Mouse (Mus musculus): ENCODE measurements at regions not wholly inside any gene's neighbourhood (a gene's known extent, or its start where the extent isn't known, plus 50 kb on each side); places are given as distances from the start of the nearest gene placed in this dataset.

- no peaks in the 10 kb centered on the region for H3K9me3 ChIP-seq (ENCODE audit: low read length)
Measured at GRCm38 (mm10) chr16:19834128-19834527, 74.1 kb downstream of the B3gnt5 start.

GRCm38 (mm10) chr16:19834750-19835149 lies 74.7 kb downstream of the B3gnt5 start:
- no peak for TF ChIP-seq CTCF (conservative IDR thresholded peaks at IDR 0.05; ENCODE audit: low read length)
- no peak overlapping the region for H3K4me3 ChIP-seq (replicated peaks; ENCODE audit: low read length)
- H3K9me3 ChIP-seq (ENCODE audit: low read length) = no peaks in the 10 kb centered on the region
- no peaks in the 10 kb centered on the region for H3K27me3 ChIP-seq (ENCODE audit: insufficient read depth, low read length)
- H3K36me3 ChIP-seq (ENCODE audit: insufficient read depth, low read length) = no peaks in the 10 kb centered on the region
- no peaks in the 10 kb centered on the region for H3K4me1 ChIP-seq (replicated peaks; ENCODE audit: low read depth, low read length)

More at GRCm38 (mm10) chr16:19834128-19834527, 74.1 kb downstream of the B3gnt5 start:
- no peaks in the 10 kb centered on the region for H3K27me3 ChIP-seq (ENCODE audit: insufficient read depth, low read length)
- no peaks in the 10 kb centered on the region for H3K36me3 ChIP-seq (ENCODE audit: insufficient read depth, low read length)
- no peak overlapping the region for H3K4me3 ChIP-seq (replicated peaks; ENCODE audit: low read length)
- no peak for TF ChIP-seq POU5F1 (IDR thresholded peaks at IDR 0.05; ENCODE audit: borderline replicate concordance, low read length)
- TF ChIP-seq NANOG (IDR thresholded peaks at IDR 0.05; ENCODE audit: borderline replicate concordance, low read length) = no peak
- TF ChIP-seq CTCF (conservative IDR thresholded peaks at IDR 0.05; ENCODE audit: low read length) = no peak
- no peaks in the 10 kb centered on the region for H3K4me1 ChIP-seq (replicated peaks; ENCODE audit: low read depth, low read length)

GRCm38 (mm10) chr16:19839831-19840230 lies 79.8 kb downstream of the B3gnt5 start:
- Histone ChIP-seq H3K4me1 (replicated peaks; ENCODE audit: low read depth, low read length) (no peaks in the 10 kb centered on the region), H3K4me3 (replicated peaks; ENCODE audit: low read length) (no peak overlapping the region), H3K27me3 (ENCODE audit: insufficient read depth, low read length) (no peaks in the 10 kb centered on the region), H3K9me3 (ENCODE audit: low read length) (no peaks in the 10 kb centered on the region), H3K36me3 (ENCODE audit: insufficient read depth, low read length) (no peaks in the 10 kb centered on the region)
- TF ChIP-seq NANOG (IDR thresholded peaks at IDR 0.05; ENCODE audit: borderline replicate concordance, low read length) (no peak), POU5F1 (IDR thresholded peaks at IDR 0.05; ENCODE audit: borderline replicate concordance, low read length) (no peak), CTCF (conservative IDR thresholded peaks at IDR 0.05; ENCODE audit: low read length) (no peak)

GRCm38 (mm10) chr16:19842346-19843025 lies 82.5 kb downstream of the B3gnt5 start:
- TF ChIP-seq CTCF (conservative IDR thresholded peaks at IDR 0.05; ENCODE audit: low read length) (no peak), POU5F1 (IDR thresholded peaks at IDR 0.05; ENCODE audit: borderline replicate concordance, low read length) (no peak), NANOG (IDR thresholded peaks at IDR 0.05; ENCODE audit: borderline replicate concordance, low read length) (no peak)
- Histone ChIP-seq H3K4me3 (replicated peaks; ENCODE audit: low read length) (no peak overlapping the region), H3K9me3 (ENCODE audit: low read length) (no peaks in the 10 kb centered on the region), H3K27me3 (ENCODE audit: insufficient read depth, low read length) (no peaks in the 10 kb centered on the region), H3K36me3 (ENCODE audit: insufficient read depth, low read length) (no peaks in the 10 kb centered on the region), H3K4me1 (replicated peaks; ENCODE audit: low read depth, low read length) (no peaks in the 10 kb centered on the region)

- Histone ChIP-seq H3K4me3 (replicated peaks; ENCODE audit: low read length) (no peak overlapping the region), H3K9me3 (ENCODE audit: low read length) (no peaks in the 10 kb centered on the region), H3K4me1 (replicated peaks; ENCODE audit: low read depth, low read length) (0 out of 2 replicates have a peak, but pooled peaks cover 3% of the 10 kb centered on the region), H3K36me3 (ENCODE audit: insufficient read depth, low read length) (no peaks in the 10 kb centered on the region), H3K27me3 (ENCODE audit: insufficient read depth, low read length) (no peaks in the 10 kb centered on the region)
- TF ChIP-seq POU5F1 (IDR thresholded peaks at IDR 0.05; ENCODE audit: borderline replicate concordance, low read length) = no peak
Measured at GRCm38 (mm10) chr16:19843738-19844137, 83.7 kb downstream of the B3gnt5 start.

- peaks cover 5% of the 10 kb centered on the region for H3K9me3 ChIP-seq (ENCODE audit: low read length)
- no peaks in the 10 kb centered on the region for H3K36me3 ChIP-seq (ENCODE audit: insufficient read depth, low read length)
- no peaks in the 10 kb centered on the region for H3K27me3 ChIP-seq (ENCODE audit: insufficient read depth, low read length)
- no peak for TF ChIP-seq POU5F1 (IDR thresholded peaks at IDR 0.05; ENCODE audit: borderline replicate concordance, low read length)
- TF ChIP-seq CTCF (conservative IDR thresholded peaks at IDR 0.05; ENCODE audit: low read length) = peak; percentile 51
- H3K4me1 ChIP-seq (replicated peaks; ENCODE audit: low read depth, low read length) = 0 out of 2 replicates have a peak, but pooled peaks cover 5% of the 10 kb centered on the region
- H3K4me3 ChIP-seq (replicated peaks; ENCODE audit: low read length) = no peak overlapping the region
Measured at GRCm38 (mm10) chr16:19848395-19848794, 88.4 kb downstream of the B3gnt5 start.

GRCm38 (mm10) chr16:19865306-19865705 lies 105.3 kb downstream of the B3gnt5 start:
- Histone ChIP-seq H3K4me1 (replicated peaks; ENCODE audit: low read depth, low read length) (peaks cover 48% of the 10 kb centered on the region), H3K36me3 (ENCODE audit: insufficient read depth, low read length) (no peaks in the 10 kb centered on the region; the same call in 1 of the 2 replicates), H3K27me3 (ENCODE audit: insufficient read depth, low read length) (no peaks in the 10 kb centered on the region), H3K4me3 (replicated peaks; ENCODE audit: low read length) (peak overlapping the region; percentile 54), H3K9me3 (ENCODE audit: low read length) (peaks cover 15% of the 10 kb centered on the region)
- TF ChIP-seq POU5F1 (IDR thresholded peaks at IDR 0.05; ENCODE audit: borderline replicate concordance, low read length) (no peak), CTCF (conservative IDR thresholded peaks at IDR 0.05; ENCODE audit: low read length) (no peak), NANOG (IDR thresholded peaks at IDR 0.05; ENCODE audit: borderline replicate concordance, low read length) (peak; percentile 64)

GRCm38 (mm10) chr16:19865931-19866330 lies 105.9 kb downstream of the B3gnt5 start:
- H3K4me1 ChIP-seq (replicated peaks; ENCODE audit: low read depth, low read length) = peaks cover 48% of the 10 kb centered on the region
- H3K9me3 ChIP-seq (ENCODE audit: low read length) = peaks cover 21% of the 10 kb centered on the region
- no peaks in the 10 kb centered on the region; the same call in 1 of the 2 replicates for H3K36me3 ChIP-seq (ENCODE audit: insufficient read depth, low read length)
- H3K4me3 ChIP-seq (replicated peaks; ENCODE audit: low read length) = peak overlapping the region; percentile 54
- H3K27me3 ChIP-seq (ENCODE audit: insufficient read depth, low read length) = no peaks in the 10 kb centered on the region
- peak; percentile 59; the same call in 1 of the 2 replicates for TF ChIP-seq NANOG (IDR thresholded peaks at IDR 0.05; ENCODE audit: borderline replicate concordance, low read length)
- no peak for TF ChIP-seq POU5F1 (IDR thresholded peaks at IDR 0.05; ENCODE audit: borderline replicate concordance, low read length)

- no peaks in the 10 kb centered on the region for H3K27me3 ChIP-seq (ENCODE audit: insufficient read depth, low read length)
- TF ChIP-seq CTCF (conservative IDR thresholded peaks at IDR 0.05; ENCODE audit: low read length) = no peak
- TF ChIP-seq POU5F1 (IDR thresholded peaks at IDR 0.05; ENCODE audit: borderline replicate concordance, low read length) = no peak
- no peak for TF ChIP-seq NANOG (IDR thresholded peaks at IDR 0.05; ENCODE audit: borderline replicate concordance, low read length)
- no peak overlapping the region for H3K4me3 ChIP-seq (replicated peaks; ENCODE audit: low read length)
- no peaks in the 10 kb centered on the region; the same call in 1 of the 2 replicates for H3K36me3 ChIP-seq (ENCODE audit: insufficient read depth, low read length)
- peaks cover 26% of the 10 kb centered on the region for H3K4me1 ChIP-seq (replicated peaks; ENCODE audit: low read depth, low read length)
- H3K9me3 ChIP-seq (ENCODE audit: low read length) = peaks cover 26% of the 10 kb centered on the region
Measured at GRCm38 (mm10) chr16:19869425-19869824, 109.4 kb downstream of the B3gnt5 start.

Measured in E14TG2a.4 (cell line).